Mouse (Mus musculus): ENCODE data around the gene Lrriq4. TPM values are rescaled to one million over a fixed set of nuclear protein-coding genes. Genes with fewer than 3 reads are reported as not detected.

Gene Lrriq4
- 0.46 and 0.54 TPM in 2 replicates for polyA plus RNA-seq (2015; fragmentation: Nextera tagmentation; extraction: Ambion mirVana)

DNA sequence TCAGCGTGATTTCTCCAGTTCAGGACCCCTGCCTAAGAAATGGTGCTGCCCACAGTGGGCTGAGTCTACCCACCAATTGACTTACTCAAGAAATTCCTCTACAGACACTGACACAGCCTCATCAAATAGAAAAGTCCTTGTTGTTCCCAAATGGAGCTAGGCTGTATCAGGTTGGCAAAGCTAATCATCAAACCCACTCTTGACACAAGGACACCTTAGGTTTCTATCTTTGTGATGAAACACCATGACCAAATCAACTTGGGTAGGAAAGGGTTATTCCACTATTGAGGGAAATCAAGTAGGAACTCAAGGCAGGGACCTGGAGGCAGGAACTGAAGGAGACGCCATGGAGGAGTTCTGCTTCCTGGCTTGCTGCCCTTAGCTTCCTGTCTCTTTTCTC, at the start of gene Lrriq4:
Gene Lrriq4, plus strand, starts transcription at position 301 of the 400 bp plus-strand sequence.
- ATAC-seq (replicated peaks; ENCODE audit: low FRiP score, low read depth), result no peak
- H3K9ac ChIP-seq (ENCODE audit: low read depth, low read length), result no peak within 1 kb of the TSS
- 0 out of 2 replicates have a peak, but pooled peaks cover 5% of the 10 kb centered on the region for H3K4me1 ChIP-seq (replicated peaks; ENCODE audit: insufficient read depth, low read length)
- H3K27me3 ChIP-seq (ENCODE audit: insufficient read depth, low read length), result no peaks in the 10 kb centered on the region
- no peak for DNase-seq (ENCODE audit: low spot score)
- TF ChIP-seq CTCF (IDR thresholded peaks at IDR 0.05; ENCODE audit: low read depth), result no peak
- H3K27ac ChIP-seq, result no peak within 1 kb of the TSS
- H3K4me2 ChIP-seq (ENCODE audit: low read length), result no peak within 1 kb of the TSS
- no peak within 1 kb of the TSS for H3K4me3 ChIP-seq (replicated peaks; ENCODE audit: low read depth, low read length)
- no peaks in the 10 kb centered on the region for H3K9me3 ChIP-seq (replicated peaks; ENCODE audit: low read length)
- H3K36me3 ChIP-seq (ENCODE audit: insufficient read depth, low read length), result no peaks in the 10 kb centered on the region
- 63% methylated on average over 2 of the region's 2 CpGs for WGBS

DNA sequence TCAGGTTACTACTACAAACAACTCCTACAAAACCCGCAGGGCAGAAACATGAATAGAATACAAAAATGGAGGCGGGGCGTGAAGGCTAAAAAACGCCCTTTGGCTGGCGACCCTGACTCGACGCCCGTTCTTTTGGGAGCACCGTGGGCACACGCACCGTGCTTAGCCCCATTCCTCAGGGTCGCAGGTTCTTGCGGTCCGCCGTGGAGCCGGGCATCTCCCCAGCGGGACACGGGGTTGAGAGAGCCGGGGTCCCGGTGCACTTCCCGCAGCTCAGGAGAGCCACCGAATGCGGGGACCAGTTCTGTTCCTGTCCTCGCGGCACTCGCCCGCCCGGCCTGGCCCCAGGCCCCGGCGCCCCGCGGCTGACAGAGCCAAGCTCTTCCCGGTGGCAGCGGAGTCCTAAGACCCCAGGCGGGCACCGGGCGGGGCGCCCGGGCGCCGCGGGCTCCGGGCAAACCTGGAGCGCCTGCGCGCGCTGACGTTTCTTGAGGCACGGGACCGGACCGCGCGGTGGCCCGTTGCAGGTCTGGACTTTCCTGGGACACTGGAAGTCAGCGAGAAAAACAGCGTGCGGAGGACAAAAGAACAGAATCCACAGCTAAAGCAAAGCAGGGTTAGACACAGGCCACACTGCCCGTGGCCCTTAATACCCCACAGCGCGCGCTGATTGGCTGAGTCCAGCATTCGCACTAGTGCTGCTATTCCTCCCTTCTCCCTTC, 49.0 kb upstream of the Lrriq4 start:
- DNase-seq (ENCODE audit: low spot score), result peak; percentile 31
- Histone ChIP-seq H3K4me2 (ENCODE audit: low read length) (peak overlapping the region; percentile 92), H3K27me3 (ENCODE audit: insufficient read depth, low read length) (no peaks in the 10 kb centered on the region), H3K4me3 (replicated peaks; ENCODE audit: low read depth, low read length) (peak overlapping the region; percentile 68), H3K4me1 (replicated peaks; ENCODE audit: insufficient read depth, low read length) (no peaks in the 10 kb centered on the region; the same call in 1 of the 2 replicates), H3K9me3 (replicated peaks; ENCODE audit: low read length) (no peaks in the 10 kb centered on the region), H3K27ac (peak overlapping the region; percentile 20; the same call in 1 of the 2 replicates), H3K36me3 (ENCODE audit: insufficient read depth, low read length) (no peaks in the 10 kb centered on the region), H3K9ac (ENCODE audit: low read depth, low read length) (peak overlapping the region; percentile 66)
- ATAC-seq (replicated peaks; ENCODE audit: low FRiP score, low read depth), result peak; percentile 2; the same call in 1 of the 2 replicates
- under 1% methylated on average over 62 of the region's 62 CpGs for WGBS
- no peak for TF ChIP-seq CTCF (IDR thresholded peaks at IDR 0.05; ENCODE audit: low read depth)

DNA sequence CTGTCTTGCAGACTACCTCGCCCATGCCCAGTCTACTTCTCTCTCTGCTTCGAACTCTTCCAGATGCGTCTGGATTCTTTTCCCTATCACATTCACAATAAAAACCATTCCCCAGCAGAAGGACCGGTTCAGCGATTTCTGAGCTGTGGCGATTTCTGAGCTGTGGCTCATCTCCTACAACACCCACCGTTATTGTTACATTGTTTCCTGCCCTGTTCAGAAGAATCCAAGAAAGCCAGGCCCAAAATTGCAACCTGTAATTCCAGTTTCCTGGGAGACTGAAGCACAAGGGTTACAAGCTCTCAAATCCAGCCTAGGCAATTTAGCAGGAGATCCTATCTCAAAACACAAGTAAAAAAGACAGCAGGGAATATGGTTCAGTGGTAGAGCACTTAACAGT, 47.0 kb upstream of the Lrriq4 start:
- ATAC-seq (replicated peaks; ENCODE audit: low FRiP score, low read depth) (no peak), DNase-seq (ENCODE audit: low spot score) (no peak)
- Histone ChIP-seq H3K36me3 (ENCODE audit: insufficient read depth, low read length) (no peaks in the 10 kb centered on the region), H3K4me3 (replicated peaks; ENCODE audit: low read depth, low read length) (no peak overlapping the region), H3K9me3 (replicated peaks; ENCODE audit: low read length) (no peaks in the 10 kb centered on the region), H3K4me2 (ENCODE audit: low read length) (no peak overlapping the region), H3K27me3 (ENCODE audit: insufficient read depth, low read length) (no peaks in the 10 kb centered on the region), H3K9ac (ENCODE audit: low read depth, low read length) (no peak overlapping the region), H3K4me1 (replicated peaks; ENCODE audit: insufficient read depth, low read length) (no peaks in the 10 kb centered on the region; the same call in 1 of the 2 replicates), H3K27ac (no peak overlapping the region)
- no peak for TF ChIP-seq CTCF (IDR thresholded peaks at IDR 0.05; ENCODE audit: low read depth)
- 83% methylated on average over 7 of the region's 7 CpGs for WGBS

DNA sequence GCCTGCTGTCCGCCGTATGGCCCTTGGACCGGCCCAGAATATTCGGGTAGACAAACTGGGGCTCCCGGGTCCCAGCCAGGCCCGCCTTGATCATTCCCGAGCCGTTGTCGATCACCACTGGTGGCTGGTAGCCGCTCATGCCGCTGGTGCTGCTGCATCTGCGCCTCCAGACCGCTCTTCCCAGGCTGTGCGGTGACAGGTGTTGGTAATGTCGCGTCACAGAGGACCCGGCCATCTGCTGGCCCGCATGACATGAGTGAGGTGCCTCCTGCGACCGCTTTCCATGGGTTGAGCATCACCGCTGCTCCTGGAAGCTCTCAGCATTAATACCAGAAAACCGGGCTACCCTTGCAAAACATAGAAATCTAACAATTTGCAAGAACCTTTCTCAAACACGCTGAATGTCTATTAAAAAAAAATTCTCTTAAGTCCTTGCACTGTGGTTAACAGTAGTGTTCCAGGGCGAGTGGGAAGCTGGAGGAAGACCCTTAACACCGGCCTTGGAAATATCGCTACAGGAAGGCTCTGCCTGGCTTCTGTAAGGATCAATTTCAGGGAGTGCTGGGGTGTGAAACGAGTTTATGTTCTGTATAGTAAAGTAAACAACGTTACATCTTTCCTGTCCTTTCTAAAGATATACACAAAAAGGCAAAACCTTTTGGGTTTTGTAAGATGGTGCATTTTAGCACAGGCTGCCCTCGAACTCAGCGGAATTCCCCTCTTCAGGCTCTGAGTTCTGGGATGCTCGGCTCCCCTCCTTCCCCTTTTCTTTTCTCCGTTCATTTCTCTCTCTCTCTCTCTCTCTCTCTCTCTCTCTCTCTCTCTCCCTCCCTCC, 44.4 kb upstream of the Lrriq4 start, which contains the start of gene Actrt3:
Gene Actrt3, minus strand, starts transcription at position 229 of the 835 bp plus-strand sequence.
- Histone ChIP-seq H3K4me1 (replicated peaks; ENCODE audit: insufficient read depth, low read length) (peaks cover 6% of the 10 kb centered on the region), H3K27ac (peak within 1 kb of the TSS; percentile 55; the same call in 1 of the 2 replicates), H3K4me3 (replicated peaks; ENCODE audit: low read depth, low read length) (peak within 1 kb of the TSS; percentile 93), H3K27me3 (ENCODE audit: insufficient read depth, low read length) (no peaks in the 10 kb centered on the region), H3K9me3 (replicated peaks; ENCODE audit: low read length) (no peaks in the 10 kb centered on the region), H3K36me3 (ENCODE audit: insufficient read depth, low read length) (no peaks in the 10 kb centered on the region), H3K4me2 (ENCODE audit: low read length) (peak within 1 kb of the TSS; percentile 73), H3K9ac (ENCODE audit: low read depth, low read length) (peak within 1 kb of the TSS; percentile 36; the same call in 1 of the 2 replicates)
- 2% methylated on average over 32 of the region's 32 CpGs for WGBS
- DNase-seq (ENCODE audit: low spot score) (peak; percentile 11), ATAC-seq (replicated peaks; ENCODE audit: low FRiP score, low read depth) (no peak)
- no peak for TF ChIP-seq CTCF (IDR thresholded peaks at IDR 0.05; ENCODE audit: low read depth)

DNA sequence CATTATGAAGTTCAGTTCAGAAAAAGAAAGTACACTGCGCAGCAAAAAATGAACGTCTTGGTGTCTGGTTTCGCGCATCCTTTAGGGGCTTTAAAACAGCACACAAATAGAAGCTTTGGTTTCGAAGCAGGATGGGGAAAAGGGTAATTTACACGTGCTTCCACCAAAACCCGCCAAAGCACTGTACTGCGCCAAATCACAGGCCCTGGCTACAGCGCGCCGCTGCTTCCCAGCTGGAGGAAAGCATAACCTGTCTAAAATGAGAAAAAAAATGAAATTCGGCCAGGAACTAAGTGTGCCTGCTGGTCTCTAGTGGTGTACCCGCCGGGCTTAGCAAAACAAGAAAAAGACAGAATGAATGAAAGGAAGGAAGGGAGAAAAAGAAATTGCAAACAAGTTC, 43.6 kb upstream of the Lrriq4 start:
- Histone ChIP-seq H3K4me1 (replicated peaks; ENCODE audit: insufficient read depth, low read length) (peaks cover 6% of the 10 kb centered on the region), H3K36me3 (ENCODE audit: insufficient read depth, low read length) (no peaks in the 10 kb centered on the region), H3K4me2 (ENCODE audit: low read length) (peak overlapping the region; percentile 73), H3K27me3 (ENCODE audit: insufficient read depth, low read length) (no peaks in the 10 kb centered on the region), H3K9me3 (replicated peaks; ENCODE audit: low read length) (no peaks in the 10 kb centered on the region), H3K4me3 (replicated peaks; ENCODE audit: low read depth, low read length) (peak overlapping the region; percentile 93), H3K27ac (peak overlapping the region; percentile 55; the same call in 1 of the 2 replicates), H3K9ac (ENCODE audit: low read depth, low read length) (0 out of 2 replicates have a peak overlapping the region, but pooled peaks have one; percentile 36)
- under 1% methylated on average over 14 of the region's 14 CpGs for WGBS
- DNase-seq (ENCODE audit: low spot score), result peak; percentile 31
- no peak for ATAC-seq (replicated peaks; ENCODE audit: low FRiP score, low read depth)
- TF ChIP-seq CTCF (IDR thresholded peaks at IDR 0.05; ENCODE audit: low read depth), result no peak

DNA sequence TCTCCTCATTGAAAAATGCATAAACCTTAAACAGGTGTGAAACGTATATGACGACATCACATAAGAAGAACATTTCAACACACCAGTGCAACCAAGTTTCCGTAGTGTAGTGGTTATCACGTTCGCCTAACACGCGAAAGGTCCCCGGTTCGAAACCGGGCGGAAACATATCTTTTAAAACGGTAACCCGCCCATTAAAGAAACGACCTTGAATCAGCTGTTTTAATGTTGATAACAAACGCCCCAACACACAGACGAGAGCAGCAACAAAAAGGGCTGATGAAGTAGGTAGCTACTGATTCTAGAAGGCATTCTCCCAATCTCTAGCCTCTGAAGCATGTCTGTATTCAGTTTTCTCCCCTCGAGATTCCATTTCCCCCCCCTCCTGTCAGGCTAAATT, 43.1 kb upstream of the Lrriq4 start:
- DNase-seq (ENCODE audit: low spot score) (peak; percentile 86), ATAC-seq (replicated peaks; ENCODE audit: low FRiP score, low read depth) (0 out of 2 replicates have a peak, but pooled peaks have one; percentile 4)
- 0 out of 2 replicates have a peak, but pooled peaks have one; percentile 6 for TF ChIP-seq CTCF (IDR thresholded peaks at IDR 0.05; ENCODE audit: low read depth)
- Histone ChIP-seq H3K9ac (ENCODE audit: low read depth, low read length) (no peak overlapping the region), H3K27me3 (ENCODE audit: insufficient read depth, low read length) (no peaks in the 10 kb centered on the region), H3K4me2 (ENCODE audit: low read length) (peak overlapping the region; percentile 73), H3K27ac (peak overlapping the region; percentile 71), H3K36me3 (ENCODE audit: insufficient read depth, low read length) (no peaks in the 10 kb centered on the region), H3K9me3 (replicated peaks; ENCODE audit: low read length) (no peaks in the 10 kb centered on the region), H3K4me1 (replicated peaks; ENCODE audit: insufficient read depth, low read length) (peaks cover 6% of the 10 kb centered on the region), H3K4me3 (replicated peaks; ENCODE audit: low read depth, low read length) (peak overlapping the region; percentile 93)
- under 1% methylated on average over 17 of the region's 17 CpGs for WGBS

Measured in kidney, postnatal 0 days (tissue).